Mouse (Mus musculus) 416B (cell line): ENCODE results near the gene Pdzph1.
A peak's percentile ranks its signal among the peaks of the same experiment; 100 is the strongest.

Source experiments
- DNase-seq: peaks from one replicate; pipeline ENCODE4 v3.0.0; 2011; ENCODE audit warnings: low read depth

Gene Pdzph1

DNA sequence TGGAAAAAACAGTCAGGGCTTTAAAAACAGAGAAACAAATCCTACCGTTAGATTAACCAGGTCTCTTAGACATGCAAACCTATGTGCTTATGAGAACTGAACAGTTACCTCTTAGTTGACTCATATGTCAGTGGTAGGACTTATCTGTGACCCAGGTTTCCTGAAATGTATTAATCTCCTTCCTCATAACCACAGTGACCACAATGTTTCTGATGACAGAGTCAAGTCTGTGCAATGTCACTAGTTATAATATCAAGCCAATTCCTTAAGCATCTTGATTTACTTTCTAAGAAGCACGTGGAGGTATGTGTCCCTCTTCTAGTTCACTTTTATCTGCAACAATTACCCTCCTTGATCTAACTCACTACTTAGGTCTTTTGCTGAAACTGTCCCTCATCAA lies 68.4 kb downstream of the Pdzph1 start:
- DNase-seq = peak; percentile 97

- no peak for DNase-seq
These were observed 71.2 kb downstream of the Pdzph1 start for GRCm38 (mm10) chr17:58919927-58920326.

DNA sequence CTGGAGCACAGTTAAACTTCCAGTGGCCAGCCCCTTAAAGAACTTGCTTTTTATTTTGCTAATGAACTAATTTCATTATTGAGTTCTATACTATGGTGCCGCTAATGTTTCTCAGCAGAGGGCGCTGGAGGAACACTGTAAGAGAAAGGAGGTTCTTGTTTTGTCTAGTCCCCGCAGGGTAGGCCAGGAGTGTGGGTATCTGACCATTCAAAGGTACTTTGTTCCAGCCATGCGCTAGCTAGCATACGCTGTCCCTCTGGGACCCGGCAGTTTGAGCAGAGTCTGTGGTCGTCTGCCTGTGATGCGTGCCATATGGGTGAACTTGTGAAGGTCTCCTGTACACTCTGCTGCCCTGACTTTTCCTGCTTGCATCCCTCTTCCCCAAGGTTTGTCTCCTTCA lies 72.1 kb downstream of the Pdzph1 start:
- peak; percentile 84 for DNase-seq

DNA sequence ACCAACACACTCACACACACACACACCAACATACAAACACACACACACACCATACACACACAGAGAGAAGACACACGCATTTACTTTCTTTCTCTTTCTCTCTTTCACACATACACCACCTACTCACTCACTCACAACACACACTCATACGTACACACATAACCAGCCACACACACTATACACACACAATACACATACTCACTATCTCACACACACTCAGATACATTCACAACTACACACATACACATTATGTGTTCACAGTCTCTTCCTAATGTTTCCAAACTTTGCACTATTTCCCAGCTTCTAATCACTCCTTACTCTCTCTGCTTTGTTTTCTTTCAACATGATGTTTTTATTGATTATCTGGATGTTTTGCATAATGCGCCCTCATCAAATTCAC lies 72.6 kb downstream of the Pdzph1 start:
- DNase-seq = no peak

- DNase-seq = no peak
These were observed 79.6 kb downstream of the Pdzph1 start for GRCm38 (mm10) chr17:58911564-58911963.

- DNase-seq = peak; percentile 71
These were observed 82.0 kb downstream of the Pdzph1 start for GRCm38 (mm10) chr17:58909061-58909661.

DNA sequence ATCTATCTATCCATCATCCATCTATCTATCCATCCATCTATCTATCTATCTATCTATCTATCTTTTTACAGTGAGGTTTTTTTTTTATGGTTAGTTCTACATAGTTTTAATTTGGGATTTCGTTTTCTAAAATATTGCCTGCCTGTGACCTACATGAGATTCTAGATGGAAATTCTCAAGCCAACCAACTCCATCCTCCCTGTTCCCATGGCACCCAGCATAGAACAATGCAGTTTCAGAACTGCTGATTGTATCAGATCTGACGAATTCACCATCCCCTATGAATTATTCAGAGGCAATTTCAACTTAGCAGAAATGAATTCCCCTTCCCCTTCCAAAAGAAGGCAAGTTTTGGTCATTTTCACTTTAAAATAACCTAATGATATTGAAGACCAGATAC lies 85.2 kb downstream of the Pdzph1 start:
- DNase-seq = no peak

- no peak for DNase-seq
These were observed 99.5 kb downstream of the Pdzph1 start for GRCm38 (mm10) chr17:58891488-58892210.

GRCm38 (mm10) chr17:58889905-58890645 lies 101.1 kb downstream of the Pdzph1 start:
- DNase-seq = no peak

GRCm38 (mm10) chr17:58884393-58884792 lies 106.8 kb downstream of the Pdzph1 start:
- no peak for DNase-seq

- DNase-seq = peak; percentile 52
These were observed 117.8 kb downstream of the Pdzph1 start for GRCm38 (mm10) chr17:58873356-58873755.

DNA sequence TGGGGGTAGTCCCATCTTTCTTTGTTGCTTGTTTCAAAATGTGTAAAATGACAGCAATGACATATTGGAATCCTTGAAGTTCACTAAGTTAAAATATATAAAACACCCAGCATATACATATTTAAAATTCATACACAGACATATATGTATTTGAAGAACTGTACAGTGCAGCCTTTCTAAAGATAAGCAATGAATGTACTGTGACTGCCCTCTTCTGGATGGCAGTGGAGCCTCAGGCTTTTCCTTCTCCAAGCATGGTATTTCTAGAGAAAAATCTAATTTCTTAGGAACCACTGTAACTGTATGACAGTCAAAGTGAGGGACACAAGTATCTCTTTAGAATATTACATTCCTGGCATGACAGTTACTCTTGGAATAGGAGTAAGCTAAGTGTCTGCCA lies 120.4 kb downstream of the Pdzph1 start:
- peak; percentile 25 for DNase-seq
